Mouse (Mus musculus): ENCODE results near the gene Sf1. TPM values are rescaled to one million over a fixed set of nuclear protein-coding genes. Genes with fewer than 3 reads are reported as not detected.

Gene Sf1
- polyA plus RNA-seq, 1 experiment, result 365 TPM

- TF ChIP-seq POLR2A (IDR thresholded peaks at IDR 0.05; ENCODE audit: control insufficient read depth, extremely low read depth, insufficient read depth, low read length, poor library complexity) (no peak), CTCF (IDR thresholded peaks at IDR 0.05; ENCODE audit: borderline replicate concordance, control insufficient read depth, extremely low read depth, insufficient read depth, low read length, poor library complexity) (peak; percentile 63; the same call in 1 of the 2 replicates)
- WGBS, result 93% methylated on average over 14 of the region's 14 CpGs
- no peak overlapping the region for H3K4me3 ChIP-seq (ENCODE audit: control insufficient read depth, insufficient read depth, low read length)
- H3K27me3 ChIP-seq (ENCODE audit: control insufficient read depth, insufficient read depth, low read length), result no peaks in the 10 kb centered on the region
- H3K4me1 ChIP-seq (replicated peaks; ENCODE audit: control insufficient read depth, insufficient read depth, low read length), result no peaks in the 10 kb centered on the region; the same call in 1 of the 2 replicates
- H3K36me3 ChIP-seq (ENCODE audit: control insufficient read depth, insufficient read depth, low read length), result peaks cover 75% of the 10 kb centered on the region
- no peak overlapping the region for H3K27ac ChIP-seq (ENCODE audit: control insufficient read depth, insufficient read depth, low read length)
- DNase-seq, result no peak
These were observed 12.7 kb downstream of the Sf1 start for GRCm38 (mm10) chr19:6376255-6376564.

GRCm38 (mm10) chr19:6376643-6377042, 13.2 kb downstream of the Sf1 start:
- H3K27me3 ChIP-seq (ENCODE audit: control insufficient read depth, insufficient read depth, low read length), result no peaks in the 10 kb centered on the region
- H3K27ac ChIP-seq (ENCODE audit: control insufficient read depth, insufficient read depth, low read length), result no peak overlapping the region
- H3K4me1 ChIP-seq (replicated peaks; ENCODE audit: control insufficient read depth, insufficient read depth, low read length), result no peaks in the 10 kb centered on the region; the same call in 1 of the 2 replicates
- DNase-seq, result no peak
- no peak overlapping the region for H3K4me3 ChIP-seq (ENCODE audit: control insufficient read depth, insufficient read depth, low read length)
- H3K36me3 ChIP-seq (ENCODE audit: control insufficient read depth, insufficient read depth, low read length), result peaks cover 71% of the 10 kb centered on the region
- WGBS, result 86% methylated on average over 2 of the region's 2 CpGs
- TF ChIP-seq POLR2A (IDR thresholded peaks at IDR 0.05; ENCODE audit: control insufficient read depth, extremely low read depth, insufficient read depth, low read length, poor library complexity), result no peak

GRCm38 (mm10) chr19:6377327-6378040, 14.0 kb downstream of the Sf1 start:
- Histone ChIP-seq H3K4me1 (replicated peaks; ENCODE audit: control insufficient read depth, insufficient read depth, low read length) (no peaks in the 10 kb centered on the region; the same call in 1 of the 2 replicates), H3K27ac (ENCODE audit: control insufficient read depth, insufficient read depth, low read length) (no peak overlapping the region), H3K27me3 (ENCODE audit: control insufficient read depth, insufficient read depth, low read length) (no peaks in the 10 kb centered on the region), H3K4me3 (ENCODE audit: control insufficient read depth, insufficient read depth, low read length) (no peak overlapping the region), H3K36me3 (ENCODE audit: control insufficient read depth, insufficient read depth, low read length) (peaks cover 63% of the 10 kb centered on the region)
- no peak for DNase-seq
- 94% methylated on average over 11 of the region's 11 CpGs for WGBS
- TF ChIP-seq POLR2A (IDR thresholded peaks at IDR 0.05; ENCODE audit: control insufficient read depth, extremely low read depth, insufficient read depth, low read length, poor library complexity), result no peak
- TF ChIP-seq CTCF (IDR thresholded peaks at IDR 0.05; ENCODE audit: borderline replicate concordance, control insufficient read depth, extremely low read depth, insufficient read depth, low read length, poor library complexity), result no peak

- H3K4me1 ChIP-seq (replicated peaks; ENCODE audit: control insufficient read depth, insufficient read depth, low read length), result peaks cover 13% of the 10 kb centered on the region
- H3K27ac ChIP-seq (ENCODE audit: control insufficient read depth, insufficient read depth, low read length), result no peak overlapping the region
- 95% methylated on average over 9 of the region's 9 CpGs for WGBS
- no peak overlapping the region for H3K4me3 ChIP-seq (ENCODE audit: control insufficient read depth, insufficient read depth, low read length)
- peaks cover 32% of the 10 kb centered on the region for H3K36me3 ChIP-seq (ENCODE audit: control insufficient read depth, insufficient read depth, low read length)
- TF ChIP-seq CTCF (IDR thresholded peaks at IDR 0.05; ENCODE audit: borderline replicate concordance, control insufficient read depth, extremely low read depth, insufficient read depth, low read length, poor library complexity), result no peak
- TF ChIP-seq POLR2A (IDR thresholded peaks at IDR 0.05; ENCODE audit: control insufficient read depth, extremely low read depth, insufficient read depth, low read length, poor library complexity), result no peak
- H3K27me3 ChIP-seq (ENCODE audit: control insufficient read depth, insufficient read depth, low read length), result no peaks in the 10 kb centered on the region
- DNase-seq, result no peak
These were observed 17.1 kb downstream of the Sf1 start for GRCm38 (mm10) chr19:6380411-6381166.

- WGBS, result 96% methylated on average over 5 of the region's 5 CpGs
- H3K27me3 ChIP-seq (ENCODE audit: control insufficient read depth, insufficient read depth, low read length), result no peaks in the 10 kb centered on the region
- DNase-seq, result no peak
- H3K27ac ChIP-seq (ENCODE audit: control insufficient read depth, insufficient read depth, low read length), result no peak overlapping the region
- H3K4me1 ChIP-seq (replicated peaks; ENCODE audit: control insufficient read depth, insufficient read depth, low read length), result peaks cover 13% of the 10 kb centered on the region
- peaks cover 25% of the 10 kb centered on the region for H3K36me3 ChIP-seq (ENCODE audit: control insufficient read depth, insufficient read depth, low read length)
- TF ChIP-seq POLR2A (IDR thresholded peaks at IDR 0.05; ENCODE audit: control insufficient read depth, extremely low read depth, insufficient read depth, low read length, poor library complexity) (no peak), CTCF (IDR thresholded peaks at IDR 0.05; ENCODE audit: borderline replicate concordance, control insufficient read depth, extremely low read depth, insufficient read depth, low read length, poor library complexity) (no peak)
- no peak overlapping the region for H3K4me3 ChIP-seq (ENCODE audit: control insufficient read depth, insufficient read depth, low read length)
These were observed 17.7 kb downstream of the Sf1 start for GRCm38 (mm10) chr19:6381238-6381637.

- Histone ChIP-seq H3K4me1 (replicated peaks; ENCODE audit: control insufficient read depth, insufficient read depth, low read length) (peaks cover 13% of the 10 kb centered on the region), H3K27ac (ENCODE audit: control insufficient read depth, insufficient read depth, low read length) (no peak overlapping the region), H3K4me3 (ENCODE audit: control insufficient read depth, insufficient read depth, low read length) (no peak overlapping the region), H3K36me3 (ENCODE audit: control insufficient read depth, insufficient read depth, low read length) (peaks cover 13% of the 10 kb centered on the region), H3K27me3 (ENCODE audit: control insufficient read depth, insufficient read depth, low read length) (no peaks in the 10 kb centered on the region)
- DNase-seq, result no peak
- no peak for TF ChIP-seq POLR2A (IDR thresholded peaks at IDR 0.05; ENCODE audit: control insufficient read depth, extremely low read depth, insufficient read depth, low read length, poor library complexity)
- TF ChIP-seq CTCF (IDR thresholded peaks at IDR 0.05; ENCODE audit: borderline replicate concordance, control insufficient read depth, extremely low read depth, insufficient read depth, low read length, poor library complexity), result no peak
- 62% methylated on average over 4 of the region's 4 CpGs for WGBS
These were observed 18.9 kb downstream of the Sf1 start for GRCm38 (mm10) chr19:6382323-6382924.

All from thymus, adult 2 months (tissue).